Mouse (Mus musculus) cerebellum, adult 18-20 months (tissue): Measurements from ENCODE around the gene Ypel2.

Experiments
- DNase-seq, 2 experiments: peaks; one replicate each; pipeline ENCODE4 v3.0.0; 2021

Gene Ypel2

GRCm38 (mm10) chr11:86960331-86960730 lies 33.2 kb downstream of the Ypel2 start:
- DNase-seq, result no peak

- peak; percentile 48 to 54 for DNase-seq
These were observed 34.5 kb downstream of the Ypel2 start for GRCm38 (mm10) chr11:86958721-86959675.

- DNase-seq, result peak; percentile 62 to 71
These were observed 35.3 kb downstream of the Ypel2 start for GRCm38 (mm10) chr11:86958182-86958581.

- no peak for DNase-seq
These were observed 37.1 kb downstream of the Ypel2 start for GRCm38 (mm10) chr11:86956363-86956762.

- no peak for DNase-seq
These were observed 38.8 kb downstream of the Ypel2 start for GRCm38 (mm10) chr11:86954616-86955270.

- no peak for DNase-seq
These were observed 40.4 kb downstream of the Ypel2 start for GRCm38 (mm10) chr11:86953096-86953495.

GRCm38 (mm10) chr11:86952659-86953058 lies 40.8 kb downstream of the Ypel2 start:
- DNase-seq, result no peak

- DNase-seq, result no peak
These were observed 41.8 kb downstream of the Ypel2 start for GRCm38 (mm10) chr11:86951672-86952071.

GRCm38 (mm10) chr11:86950491-86950890 lies 43.0 kb downstream of the Ypel2 start:
- no peak for DNase-seq

GRCm38 (mm10) chr11:86949951-86950441 lies 43.5 kb downstream of the Ypel2 start:
- peak; percentile 82 to 89 for DNase-seq

GRCm38 (mm10) chr11:86946644-86947195 lies 46.8 kb downstream of the Ypel2 start:
- no peak for DNase-seq

- no peak for DNase-seq
These were observed 47.6 kb downstream of the Ypel2 start for GRCm38 (mm10) chr11:86945933-86946332.

GRCm38 (mm10) chr11:86945058-86945457 lies 48.4 kb downstream of the Ypel2 start:
- DNase-seq, result no peak

- DNase-seq, result no peak
These were observed 49.0 kb downstream of the Ypel2 start for GRCm38 (mm10) chr11:86944539-86944938.

- no peak for DNase-seq
These were observed 51.6 kb downstream of the Ypel2 start for GRCm38 (mm10) chr11:86941904-86942303.

GRCm38 (mm10) chr11:86939503-86939902 lies 54.0 kb downstream of the Ypel2 start:
- DNase-seq, result no peak

- DNase-seq, result no peak
These were observed 55.0 kb downstream of the Ypel2 start for GRCm38 (mm10) chr11:86938551-86938950.

- DNase-seq, result no peak
These were observed 55.4 kb downstream of the Ypel2 start for GRCm38 (mm10) chr11:86938108-86938507.

- DNase-seq, result no peak
These were observed 56.6 kb downstream of the Ypel2 start for GRCm38 (mm10) chr11:86936938-86937337.

- DNase-seq, result no peak
These were observed 58.6 kb downstream of the Ypel2 start for GRCm38 (mm10) chr11:86934895-86935294.

- DNase-seq, result no peak
These were observed 61.3 kb downstream of the Ypel2 start for GRCm38 (mm10) chr11:86932201-86932600.

- DNase-seq, result no peak
These were observed 62.8 kb downstream of the Ypel2 start for GRCm38 (mm10) chr11:86930636-86931180.

- no peak for DNase-seq
These were observed 63.5 kb downstream of the Ypel2 start for GRCm38 (mm10) chr11:86929985-86930384.
